Mouse (Mus musculus) hindbrain, embryonic 15.5 days (tissue): ENCODE data around the gene Slc7a5. TPM values are rescaled to one million over a fixed set of nuclear protein-coding genes. Genes with fewer than 3 reads are reported as not detected.

Experiments used
- ATAC-seq: fragments of 200-750 bp; cut with Nextera tagmentation; 2 replicates; pipeline ENCODE4 v1.8.0; 2017; ENCODE audit warnings: low read depth, moderate number of reproducible peaks, moderate TSS enrichment; ENCODE audit not compliant: low FRiP score
- H3K27ac ChIP-seq: fragments of 300-500 bp; sonication (generic); replicated peaks from 2 replicates; pipeline ENCODE4 v1.5.1; 2015; ENCODE audit warnings: mild to moderate bottlenecking, inconsistent platforms
- H3K27me3 ChIP-seq: fragments of 300-500 bp; sonication (generic); 2 replicates; pipeline ENCODE4 v1.6.1; 2015; ENCODE audit warnings: control low read depth, inconsistent platforms
- H3K36me3 ChIP-seq: fragments of 300-500 bp; sonication (generic); 2 replicates; pipeline ENCODE4 v1.6.1; 2015; ENCODE audit warnings: control low read depth, inconsistent platforms
- H3K4me1 ChIP-seq: fragments of 300-500 bp; sonication (generic); replicated peaks from 2 replicates; pipeline ENCODE4 v1.6.1; 2015; ENCODE audit warnings: control low read depth, inconsistent platforms
- H3K4me2 ChIP-seq: fragments of 300-500 bp; sonication (generic); 2 replicates; pipeline ENCODE4 v1.6.1; 2015; ENCODE audit warnings: moderate library complexity, mild to moderate bottlenecking, inconsistent platforms
- H3K4me3 ChIP-seq: fragments of 300-500 bp; sonication (generic); 2 replicates; pipeline ENCODE4 v1.5.1; 2015; ENCODE audit warnings: mild to moderate bottlenecking, inconsistent platforms
- H3K9ac ChIP-seq: fragments of 300-500 bp; sonication (generic); 2 replicates; pipeline ENCODE4 v1.6.1; 2015; ENCODE audit warnings: inconsistent platforms
- H3K9me3 ChIP-seq: fragments of 300-500 bp; sonication (generic); 2 replicates; pipeline ENCODE4 v1.6.1; 2016; ENCODE audit warnings: control low read depth, inconsistent platforms
- WGBS: fragments of 180-500 bp; shearing (Covaris S2); methylation state at CpG from one replicate; pipeline ENCODE4 v1.1.7; 2015; 5-methylcytosine and 5-hydroxymethylcytosine counted together
- polyA plus RNA-seq: library from polyadenylated mRNA; unstranded; fragments of >200 nt; fragmentation: Nextera tagmentation; extraction: Ambion mirVana; gene quantifications from 2 replicates; pipeline ENCODE4 v1.2.1, GENCODE M21; 2015

The Slc7a5 gene
- polyA plus RNA-seq, 1 experiment from 2014 or later: 59.2 TPM

DNA sequence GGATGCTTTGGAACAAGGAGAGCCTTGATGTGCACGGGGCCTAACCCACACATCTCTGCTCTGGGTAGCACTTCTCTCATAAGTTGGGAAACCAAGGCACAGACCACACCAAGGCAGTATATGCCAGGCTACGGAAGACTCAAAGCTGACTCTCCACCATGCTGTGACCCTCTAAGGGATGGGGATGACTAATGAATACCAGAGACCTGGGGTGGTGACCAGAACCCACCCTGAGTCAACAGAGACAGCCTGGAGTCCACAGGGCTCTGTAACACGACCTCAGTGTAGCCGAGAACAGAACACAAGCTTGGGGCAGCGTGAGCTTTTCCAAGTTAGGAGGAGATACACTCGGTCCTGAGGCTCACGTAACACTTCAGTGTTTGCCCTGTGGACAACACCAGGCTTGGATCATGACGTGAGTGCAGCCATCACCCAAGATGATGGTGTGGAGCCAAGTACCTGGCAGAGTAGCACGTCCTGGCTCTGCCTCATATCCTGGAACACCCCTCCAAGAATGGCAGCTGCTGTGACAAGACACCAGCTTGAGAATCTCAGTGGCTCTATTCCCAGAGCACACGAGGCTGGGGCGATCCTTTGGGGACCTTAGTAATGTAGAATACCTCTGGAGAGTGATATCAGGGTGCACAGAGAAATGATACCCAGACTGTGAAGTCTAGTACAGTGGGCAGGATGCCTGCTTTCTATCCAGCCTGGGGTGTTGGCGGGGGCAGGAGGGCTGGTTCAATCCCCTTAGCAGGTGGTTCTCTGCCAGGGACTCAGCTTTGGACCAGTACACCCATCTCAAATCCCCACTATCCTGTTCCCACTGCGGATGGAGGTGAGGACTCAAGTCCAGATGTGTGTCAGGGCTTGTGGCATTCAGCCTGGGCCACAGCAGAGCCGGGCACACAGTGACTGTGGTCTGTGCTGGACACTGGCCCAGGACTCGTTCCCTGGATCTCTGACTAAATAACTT is 17.4 kb downstream of the Slc7a5 start:
- Histone ChIP-seq H3K9ac (no peak overlapping the region), H3K4me2 (no peak overlapping the region), H3K36me3 (peaks cover 16% of the 10 kb centered on the region), H3K4me1 (no peaks in the 10 kb centered on the region), H3K9me3 (no peaks in the 10 kb centered on the region), H3K27ac (no peak overlapping the region), H3K27me3 (no peaks in the 10 kb centered on the region), H3K4me3 (no peak overlapping the region)
- no peak for ATAC-seq
- 88% methylated on average over 15 of the region's 15 CpGs for WGBS

DNA sequence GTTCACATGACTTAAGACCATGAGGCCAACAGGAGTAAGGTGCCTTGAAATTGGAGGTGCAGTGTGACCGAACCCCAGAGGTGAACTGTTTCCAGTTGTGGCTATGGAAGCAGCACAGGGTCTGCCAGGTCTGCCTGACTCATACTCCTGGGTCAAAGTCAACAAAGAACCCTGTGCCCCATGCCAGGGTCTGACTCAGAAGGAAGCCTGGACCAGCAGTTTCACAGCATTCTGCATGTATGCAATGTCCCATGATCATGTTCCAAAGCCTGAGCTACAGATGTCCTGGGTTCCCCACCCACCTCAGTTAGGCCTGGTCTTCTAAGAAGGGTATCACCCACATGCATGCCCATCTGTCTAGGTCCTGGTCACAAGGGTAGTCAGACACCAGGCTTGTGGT is 18.2 kb downstream of the Slc7a5 start:
- Histone ChIP-seq H3K4me3 (no peak overlapping the region), H3K27me3 (no peaks in the 10 kb centered on the region), H3K4me2 (no peak overlapping the region), H3K9me3 (no peaks in the 10 kb centered on the region), H3K36me3 (peaks cover 24% of the 10 kb centered on the region), H3K4me1 (no peaks in the 10 kb centered on the region), H3K27ac (no peak overlapping the region), H3K9ac (no peak overlapping the region)
- no peak for ATAC-seq
- 95% methylated on average over 1 of the region's 1 CpGs for WGBS

DNA sequence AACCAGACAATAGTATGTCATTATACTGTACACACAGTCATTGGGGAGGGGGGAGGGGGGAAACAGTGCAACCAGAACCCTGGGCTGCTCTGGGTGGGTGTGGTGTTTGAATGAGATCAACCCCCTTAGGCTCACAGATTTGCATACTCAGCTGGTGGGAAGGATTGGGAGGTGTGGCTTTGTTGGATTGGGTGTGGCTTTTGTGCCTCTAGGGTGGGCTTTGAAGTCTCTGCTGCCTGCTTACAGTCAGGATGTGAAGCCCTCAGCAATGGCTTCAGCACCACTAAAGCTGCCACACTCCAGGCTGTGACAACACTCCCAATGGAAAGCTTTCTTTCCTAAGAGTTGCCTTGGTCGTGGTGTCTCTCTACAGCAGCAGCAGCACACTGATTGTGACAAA is 19.9 kb downstream of the Slc7a5 start:
- WGBS: 83% methylated on average over 1 of the region's 1 CpGs
- no peak for ATAC-seq
- Histone ChIP-seq H3K27me3 (no peaks in the 10 kb centered on the region), H3K9ac (no peak overlapping the region), H3K27ac (no peak overlapping the region), H3K4me3 (no peak overlapping the region), H3K4me1 (no peaks in the 10 kb centered on the region), H3K4me2 (no peak overlapping the region), H3K9me3 (no peaks in the 10 kb centered on the region), H3K36me3 (peaks cover 40% of the 10 kb centered on the region)

DNA sequence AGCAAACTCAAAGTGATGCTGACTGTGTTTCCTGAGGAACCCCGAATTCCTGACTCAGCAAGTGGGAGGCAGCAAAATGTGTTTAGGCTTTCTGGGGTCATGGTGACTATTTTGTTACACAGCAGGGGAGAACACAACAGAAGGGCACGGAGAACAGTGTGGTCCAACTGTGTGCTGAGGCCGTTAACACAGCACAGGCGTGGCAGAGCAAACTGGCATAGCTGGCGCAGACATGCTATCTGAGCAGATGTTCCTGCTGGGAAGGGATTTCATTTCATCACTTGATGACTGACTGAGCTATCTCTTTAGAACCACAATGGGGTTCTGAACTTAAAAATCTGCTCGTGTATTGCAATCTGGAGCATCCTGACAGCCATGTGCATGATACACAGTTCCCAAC is 22.1 kb downstream of the Slc7a5 start:
- no peak overlapping the region for H3K4me2 ChIP-seq
- no peak overlapping the region for H3K4me3 ChIP-seq
- no peak for ATAC-seq
- 65% methylated on average over 6 of the region's 6 CpGs for WGBS
- no peaks in the 10 kb centered on the region for H3K4me1 ChIP-seq
- H3K27ac ChIP-seq: no peak overlapping the region
- no peaks in the 10 kb centered on the region for H3K27me3 ChIP-seq
- H3K36me3 ChIP-seq: peaks cover 44% of the 10 kb centered on the region
- H3K9ac ChIP-seq: no peak overlapping the region
- no peaks in the 10 kb centered on the region for H3K9me3 ChIP-seq

DNA sequence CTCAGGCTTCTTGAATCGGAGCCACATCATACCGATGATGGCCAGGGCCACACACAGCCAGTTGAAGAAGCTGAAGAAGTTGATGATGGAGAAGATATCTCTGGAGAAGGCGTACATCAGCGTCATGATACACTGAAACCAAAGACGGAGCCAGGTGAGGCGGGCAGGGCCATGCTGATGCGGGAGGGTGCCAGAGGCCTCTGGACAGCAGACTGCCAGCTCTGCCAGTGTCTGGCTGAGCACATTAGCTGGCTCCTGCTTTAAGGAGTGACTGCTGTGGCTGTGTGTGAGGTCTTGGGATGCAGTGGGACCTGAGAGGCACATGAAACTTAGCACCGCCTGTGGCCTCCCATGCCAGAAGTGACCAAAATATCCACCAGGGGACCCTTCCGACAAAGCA is 22.5 kb downstream of the Slc7a5 start:
- no peak for ATAC-seq
- no peaks in the 10 kb centered on the region for H3K4me1 ChIP-seq
- H3K4me2 ChIP-seq: no peak overlapping the region
- H3K9ac ChIP-seq: no peak overlapping the region
- H3K27ac ChIP-seq: no peak overlapping the region
- H3K9me3 ChIP-seq: no peaks in the 10 kb centered on the region
- H3K27me3 ChIP-seq: no peaks in the 10 kb centered on the region
- no peak overlapping the region for H3K4me3 ChIP-seq
- 91% methylated on average over 9 of the region's 9 CpGs for WGBS
- peaks cover 44% of the 10 kb centered on the region for H3K36me3 ChIP-seq

- H3K9ac ChIP-seq: no peak overlapping the region
- H3K27me3 ChIP-seq: no peaks in the 10 kb centered on the region
- H3K4me2 ChIP-seq: no peak overlapping the region
- H3K4me1 ChIP-seq: no peaks in the 10 kb centered on the region
- H3K36me3 ChIP-seq: peaks cover 44% of the 10 kb centered on the region
- WGBS: 81% methylated on average over 3 of the region's 3 CpGs
- H3K27ac ChIP-seq: no peak overlapping the region
- no peak overlapping the region for H3K4me3 ChIP-seq
- H3K9me3 ChIP-seq: no peaks in the 10 kb centered on the region
- ATAC-seq: 0 out of 2 replicates have a peak, but pooled peaks have one; percentile 27
These were observed 23.3 kb downstream of the Slc7a5 start for GRCm38 (mm10) chr8:121884181-121884580.

- 70% methylated on average over 5 of the region's 5 CpGs for WGBS
- Histone ChIP-seq H3K9ac (no peak overlapping the region), H3K4me2 (no peak overlapping the region), H3K4me1 (no peaks in the 10 kb centered on the region), H3K27me3 (no peaks in the 10 kb centered on the region), H3K9me3 (no peaks in the 10 kb centered on the region), H3K36me3 (peaks cover 38% of the 10 kb centered on the region), H3K27ac (no peak overlapping the region), H3K4me3 (no peak overlapping the region)
- ATAC-seq: no peak
These were observed 25.6 kb downstream of the Slc7a5 start for GRCm38 (mm10) chr8:121881921-121882320.

DNA sequence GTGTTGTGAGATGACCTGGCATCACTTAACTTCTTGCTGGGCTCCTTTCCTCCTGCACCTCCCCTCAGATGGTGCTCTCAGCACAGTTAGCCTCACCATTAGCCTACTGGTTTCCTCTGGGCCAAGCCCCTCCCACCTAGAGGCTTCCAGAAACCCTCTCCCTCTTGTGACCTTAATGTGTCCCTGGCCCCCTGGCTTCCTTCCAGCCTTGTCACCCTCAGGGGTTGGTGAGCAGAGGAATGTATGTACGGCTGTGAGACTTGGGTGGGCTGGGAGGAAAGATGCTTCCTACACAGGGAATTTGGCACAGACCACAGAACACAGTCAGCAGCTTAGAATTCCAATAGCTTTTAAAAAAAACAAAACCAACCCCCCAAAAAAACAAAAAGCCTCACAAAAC is 26.7 kb downstream of the Slc7a5 start:
- no peak for ATAC-seq
- Histone ChIP-seq H3K36me3 (peaks cover 29% of the 10 kb centered on the region), H3K9ac (no peak overlapping the region), H3K27ac (no peak overlapping the region), H3K27me3 (no peaks in the 10 kb centered on the region), H3K9me3 (no peaks in the 10 kb centered on the region), H3K4me1 (no peaks in the 10 kb centered on the region), H3K4me2 (no peak overlapping the region), H3K4me3 (no peak overlapping the region)
- WGBS: 61% methylated on average over 1 of the region's 1 CpGs

- Histone ChIP-seq H3K4me1 (no peaks in the 10 kb centered on the region), H3K4me2 (no peak overlapping the region), H3K4me3 (no peak overlapping the region), H3K9me3 (no peaks in the 10 kb centered on the region), H3K9ac (no peak overlapping the region), H3K27me3 (no peaks in the 10 kb centered on the region), H3K36me3 (peaks cover 24% of the 10 kb centered on the region), H3K27ac (no peak overlapping the region)
- ATAC-seq: no peak
- WGBS: 84% methylated on average over 3 of the region's 3 CpGs
These were observed 27.8 kb downstream of the Slc7a5 start for GRCm38 (mm10) chr8:121879712-121880111.

DNA sequence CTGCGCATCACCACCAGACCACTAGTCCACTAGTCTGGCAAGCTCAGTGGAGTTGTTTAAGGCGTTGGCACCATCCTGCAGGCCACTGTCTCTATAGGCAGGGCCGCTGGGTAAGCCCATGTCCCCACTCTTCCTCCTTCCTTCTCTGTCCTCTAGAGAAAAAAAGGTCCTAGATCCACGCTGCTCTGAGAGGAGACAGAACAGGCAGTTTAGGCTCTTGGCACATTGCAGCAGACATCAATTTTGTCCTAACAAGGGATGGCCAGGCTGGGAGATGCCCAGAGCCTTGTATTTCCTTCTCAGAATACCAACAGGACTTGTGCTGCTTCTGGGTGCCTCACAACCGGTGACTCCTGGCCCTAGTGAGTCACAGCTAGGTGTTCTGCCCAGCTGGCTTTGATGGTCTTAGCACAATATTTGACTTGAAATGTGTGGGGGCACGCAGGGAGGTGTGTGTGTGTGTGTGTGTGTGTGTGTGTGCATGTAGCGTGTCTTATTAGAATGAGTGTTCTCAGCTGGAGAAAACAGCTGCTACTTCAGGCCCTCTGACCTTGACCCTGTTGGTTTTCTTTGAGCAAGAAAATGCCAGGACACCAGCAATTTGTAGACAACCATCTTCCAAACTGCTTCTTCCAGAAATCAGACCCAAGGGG is 29.5 kb downstream of the Slc7a5 start:
- ATAC-seq: no peak
- H3K9ac ChIP-seq: no peak overlapping the region
- H3K36me3 ChIP-seq: peaks cover 8% of the 10 kb centered on the region
- H3K27me3 ChIP-seq: no peaks in the 10 kb centered on the region
- no peaks in the 10 kb centered on the region for H3K9me3 ChIP-seq
- H3K4me1 ChIP-seq: no peaks in the 10 kb centered on the region
- WGBS: 87% methylated on average over 7 of the region's 7 CpGs
- H3K27ac ChIP-seq: no peak overlapping the region
- H3K4me2 ChIP-seq: no peak overlapping the region
- no peak overlapping the region for H3K4me3 ChIP-seq

DNA sequence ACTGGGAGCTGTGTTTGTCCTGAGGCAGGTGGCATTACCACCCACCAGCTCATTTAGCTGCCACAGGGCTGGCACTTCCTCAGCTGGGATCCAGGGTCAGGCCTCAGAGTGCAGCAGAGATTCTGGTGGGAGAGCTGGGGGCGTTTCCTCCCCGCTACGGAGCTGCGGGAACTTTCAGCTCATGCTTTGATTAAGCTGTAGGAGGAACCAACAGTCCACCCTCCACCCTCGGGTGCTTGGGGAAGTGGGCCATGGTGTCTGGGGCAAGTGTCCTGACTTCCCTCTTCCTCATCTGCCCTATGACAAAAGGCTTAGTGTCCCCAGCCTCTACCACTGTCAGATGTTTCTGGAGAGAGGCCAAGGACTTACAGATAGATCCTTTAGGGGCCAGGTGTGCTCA is 30.3 kb downstream of the Slc7a5 start:
- Histone ChIP-seq H3K27me3 (no peaks in the 10 kb centered on the region), H3K36me3 (peaks cover under 1% of the 10 kb centered on the region; the same call in 1 of the 2 replicates), H3K4me1 (peaks cover 2% of the 10 kb centered on the region), H3K4me3 (no peak overlapping the region), H3K4me2 (no peak overlapping the region), H3K9ac (no peak overlapping the region), H3K27ac (no peak overlapping the region), H3K9me3 (no peaks in the 10 kb centered on the region)
- ATAC-seq: no peak
- WGBS: 79% methylated on average over 5 of the region's 5 CpGs

DNA sequence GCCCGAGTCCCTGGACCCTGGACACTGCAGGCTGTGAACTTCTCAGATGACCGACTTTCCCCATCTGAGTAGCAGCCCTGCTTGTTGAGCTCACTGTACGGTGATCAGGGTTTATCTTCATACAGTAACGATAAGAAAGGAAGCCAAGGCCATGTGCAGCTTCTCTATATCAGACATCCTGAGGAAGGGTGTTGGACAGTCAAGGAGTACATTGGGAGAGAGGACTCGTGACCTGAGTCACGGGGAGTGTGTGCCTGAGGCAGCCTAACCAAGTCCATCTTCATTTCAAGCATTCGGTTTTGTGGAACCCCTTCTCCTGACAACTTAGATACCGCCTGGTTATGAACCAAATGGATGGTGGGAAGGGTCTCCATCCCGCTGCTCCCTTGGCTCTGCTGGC is 32.0 kb downstream of the Slc7a5 start:
- Histone ChIP-seq H3K27ac (0 out of 2 replicates have a peak overlapping the region, but pooled peaks have one; percentile 17), H3K27me3 (no peaks in the 10 kb centered on the region), H3K36me3 (no peaks in the 10 kb centered on the region), H3K4me1 (peaks cover 8% of the 10 kb centered on the region), H3K4me2 (no peak overlapping the region), H3K4me3 (no peak overlapping the region), H3K9me3 (no peaks in the 10 kb centered on the region), H3K9ac (no peak overlapping the region)
- no peak for ATAC-seq
- WGBS: 85% methylated on average over 9 of the region's 9 CpGs
